Mouse (Mus musculus): ENCODE results near the gene Olfr1025-ps1. TPM values are rescaled to one million over a fixed set of nuclear protein-coding genes. Genes with fewer than 3 reads are reported as not detected.

Gene Olfr1025-ps1
- not detected in 2 replicates for polyA plus RNA-seq (2012; ENCODE audit: low replicate concordance)

DNA sequence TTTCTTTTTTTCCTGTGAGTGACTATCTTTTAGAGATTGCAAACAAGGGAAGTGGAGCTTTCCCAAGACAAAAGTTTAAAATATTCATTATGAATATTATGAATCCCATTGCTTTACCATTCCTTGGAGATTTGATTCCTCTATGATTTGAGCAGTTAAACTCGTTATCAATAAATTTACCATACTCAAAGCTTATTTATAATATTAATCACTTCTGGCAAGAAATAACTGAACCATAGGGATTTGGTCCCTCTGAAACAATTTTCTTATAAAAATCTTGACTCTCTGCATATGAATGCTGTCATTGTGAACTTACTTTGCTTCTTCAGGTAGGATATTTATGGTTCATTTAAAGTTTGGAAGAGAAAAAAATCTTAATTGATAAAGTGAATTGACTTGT, at the start of gene Olfr1025-ps1:
Gene Olfr1025-ps1, plus strand, starts transcription at position 301 of the 400 bp plus-strand sequence.

GRCm38 (mm10) chr2:85868294-85868693, 46.7 kb upstream of the Olfr1025-ps1 start, which contains the start of gene Olfr1022:
Gene Olfr1022, plus strand, starts transcription at chr2:85868594.

DNA sequence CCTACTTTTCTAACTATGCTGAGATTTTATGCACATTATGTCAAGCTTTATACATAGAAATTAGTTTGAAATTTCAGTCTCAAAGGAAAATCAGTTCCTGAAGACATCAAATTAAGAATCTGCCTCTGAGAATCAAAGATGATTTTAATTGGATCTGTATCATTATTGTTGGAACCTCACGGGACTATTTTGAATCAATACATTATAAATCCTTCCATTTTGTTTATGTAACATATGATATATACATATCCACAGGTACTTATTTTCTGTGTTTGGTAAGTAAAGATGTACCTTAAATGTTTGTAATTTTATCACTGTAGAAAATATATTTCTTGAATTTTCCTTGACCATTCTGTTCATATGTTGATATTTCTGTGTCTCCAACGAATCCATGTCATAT, 29.7 kb upstream of the Olfr1025-ps1 start, which contains the start of gene Olfr1023:
Gene Olfr1023, plus strand, starts transcription at position 301 of the 400 bp plus-strand sequence.

GRCm38 (mm10) chr2:85904952-85905351, 10.0 kb upstream of the Olfr1025-ps1 start, which contains the start of gene Olfr1024:
Gene Olfr1024, minus strand, starts transcription at chr2:85905052.

DNA sequence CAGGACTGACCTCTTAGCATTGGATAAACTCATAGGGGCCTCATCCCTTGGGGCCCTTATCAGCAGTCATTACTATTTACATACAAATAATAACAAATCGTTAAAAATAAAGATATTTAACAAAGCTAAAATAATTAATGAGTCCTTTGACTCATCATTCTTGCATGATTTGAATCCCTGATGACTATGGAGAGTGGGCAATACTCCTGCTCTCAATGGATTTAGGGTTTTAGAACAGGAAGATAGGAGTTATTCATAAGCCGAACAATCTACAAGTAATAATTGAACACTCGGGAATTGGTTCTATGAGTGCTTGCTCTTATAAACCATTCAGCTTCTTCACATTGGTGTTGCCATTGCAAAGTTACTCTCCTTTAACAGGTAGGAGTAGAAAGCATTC, 6.3 kb downstream of the Olfr1025-ps1 start, which contains the start of gene Olfr1026:
Gene Olfr1026, plus strand, starts transcription at position 301 of the 400 bp plus-strand sequence.

GRCm38 (mm10) chr2:85950137-85950536, 35.1 kb downstream of the Olfr1025-ps1 start, which contains the start of gene Olfr1028:
Gene Olfr1028, plus strand, starts transcription at chr2:85950437.

Other genes starting within 250 kb of the Olfr1025-ps1 start
- not detected in 2 replicates for gene Olfr1006, start 236.4 kb upstream of the Olfr1025-ps1 start, polyA plus RNA-seq (2012; ENCODE audit: low replicate concordance)
- not detected in 2 replicates for gene Olfr1008, start 225.8 kb upstream of the Olfr1025-ps1 start, polyA plus RNA-seq (2012; ENCODE audit: low replicate concordance)
- gene Olfr1009, start 199.8 kb upstream of the Olfr1025-ps1 start, polyA plus RNA-seq (2012; ENCODE audit: low replicate concordance): 0.12 TPM in 1 of 2 replicates, not detected in the other
- not detected in 2 replicates for gene Olfr1012, start 152.4 kb upstream of the Olfr1025-ps1 start, polyA plus RNA-seq (2012; ENCODE audit: low replicate concordance)
- gene Olfr1013, start 148.1 kb upstream of the Olfr1025-ps1 start, polyA plus RNA-seq (2012; ENCODE audit: low replicate concordance): not detected in 2 replicates
- gene Olfr1014, start 142.5 kb upstream of the Olfr1025-ps1 start, polyA plus RNA-seq (2012; ENCODE audit: low replicate concordance): not detected in 2 replicates
- not detected in 2 replicates for gene Olfr1015, start 133.2 kb upstream of the Olfr1025-ps1 start, polyA plus RNA-seq (2012; ENCODE audit: low replicate concordance)
- not detected in 2 replicates for gene Olfr1016, start 112.6 kb upstream of the Olfr1025-ps1 start, polyA plus RNA-seq (2012; ENCODE audit: low replicate concordance)
- gene Olfr1018, start 96.7 kb upstream of the Olfr1025-ps1 start, polyA plus RNA-seq (2012; ENCODE audit: low replicate concordance): not detected in 2 replicates
- not detected in 2 replicates for gene Olfr1019, start 69.7 kb upstream of the Olfr1025-ps1 start, polyA plus RNA-seq (2012; ENCODE audit: low replicate concordance)
- gene Olfr1020, start 68.2 kb upstream of the Olfr1025-ps1 start, polyA plus RNA-seq (2012; ENCODE audit: low replicate concordance): not detected in 2 replicates
- gene Olfr1022, start 46.6 kb upstream of the Olfr1025-ps1 start, polyA plus RNA-seq (2012; ENCODE audit: low replicate concordance): not detected in 2 replicates
- not detected in 2 replicates for gene Olfr1023, start 29.6 kb upstream of the Olfr1025-ps1 start, polyA plus RNA-seq (2012; ENCODE audit: low replicate concordance)
- gene Olfr1024, start 10.1 kb upstream of the Olfr1025-ps1 start, polyA plus RNA-seq (2012; ENCODE audit: low replicate concordance): not detected in 2 replicates
- not detected in 2 replicates for gene Olfr1026, start 6.4 kb downstream of the Olfr1025-ps1 start, polyA plus RNA-seq (2012; ENCODE audit: low replicate concordance)
- gene Olfr1028, start 35.2 kb downstream of the Olfr1025-ps1 start, polyA plus RNA-seq (2012; ENCODE audit: low replicate concordance): not detected in 2 replicates
- not detected in 2 replicates for gene Olfr1029, start 58.7 kb downstream of the Olfr1025-ps1 start, polyA plus RNA-seq (2012; ENCODE audit: low replicate concordance)
- not detected in 2 replicates for gene Olfr1030, start 64.1 kb downstream of the Olfr1025-ps1 start, polyA plus RNA-seq (2012; ENCODE audit: low replicate concordance)
- not detected in 2 replicates for gene Olfr1031, start 75.1 kb downstream of the Olfr1025-ps1 start, polyA plus RNA-seq (2012; ENCODE audit: low replicate concordance)
- gene Olfr1032, start 90.3 kb downstream of the Olfr1025-ps1 start, polyA plus RNA-seq (2012; ENCODE audit: low replicate concordance): not detected in 2 replicates
- gene Olfr1033, start 105.4 kb downstream of the Olfr1025-ps1 start, polyA plus RNA-seq (2012; ENCODE audit: low replicate concordance): not detected in 2 replicates
- not detected in 2 replicates for gene Olfr1034, start 130.7 kb downstream of the Olfr1025-ps1 start, polyA plus RNA-seq (2012; ENCODE audit: low replicate concordance)
- gene Olfr1036, start 158.8 kb downstream of the Olfr1025-ps1 start, polyA plus RNA-seq (2012; ENCODE audit: low replicate concordance): not detected in 2 replicates
- gene Olfr1037, start 172.2 kb downstream of the Olfr1025-ps1 start, polyA plus RNA-seq (2012; ENCODE audit: low replicate concordance): not detected in 2 replicates
- gene Olfr1039, start 220.7 kb downstream of the Olfr1025-ps1 start, polyA plus RNA-seq (2012; ENCODE audit: low replicate concordance): not detected in 2 replicates
- not detected in 2 replicates for gene Olfr1040, start 231.5 kb downstream of the Olfr1025-ps1 start, polyA plus RNA-seq (2012; ENCODE audit: low replicate concordance)
- gene Olfr1042, start 246.6 kb downstream of the Olfr1025-ps1 start, polyA plus RNA-seq (2012; ENCODE audit: low replicate concordance): not detected in 2 replicates